Mouse (Mus musculus): Measurements from ENCODE around the gene Hmg20a. TPM values are rescaled to one million over a fixed set of nuclear protein-coding genes. Genes with fewer than 3 reads are reported as not detected.

The Hmg20a gene
- total RNA-seq, 2 experiments from 2014 or later, result 6.7 to 9.4 TPM

DNA sequence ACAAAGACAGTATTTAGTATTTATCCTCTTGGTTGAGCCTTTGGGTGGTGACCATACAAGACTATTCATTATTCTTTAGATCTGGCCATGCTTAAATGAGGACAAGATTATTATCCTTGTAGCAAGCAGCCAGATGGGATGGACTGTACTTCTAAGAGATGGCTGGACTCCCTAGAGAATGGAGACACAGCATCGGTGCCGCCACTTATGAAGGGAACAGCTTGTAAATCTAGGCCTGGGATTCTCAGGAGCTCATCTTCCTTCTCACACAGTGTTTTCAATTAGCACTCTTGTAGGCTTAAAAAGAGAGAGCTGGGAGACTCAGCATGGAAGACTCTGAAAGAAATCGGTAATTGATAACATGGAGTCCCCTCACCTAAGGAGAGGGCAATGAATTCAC is 74.0 kb downstream of the Hmg20a start:
- ATAC-seq (replicated peaks; ENCODE audit: low FRiP score, poor library complexity, severe bottlenecking), result no peak

DNA sequence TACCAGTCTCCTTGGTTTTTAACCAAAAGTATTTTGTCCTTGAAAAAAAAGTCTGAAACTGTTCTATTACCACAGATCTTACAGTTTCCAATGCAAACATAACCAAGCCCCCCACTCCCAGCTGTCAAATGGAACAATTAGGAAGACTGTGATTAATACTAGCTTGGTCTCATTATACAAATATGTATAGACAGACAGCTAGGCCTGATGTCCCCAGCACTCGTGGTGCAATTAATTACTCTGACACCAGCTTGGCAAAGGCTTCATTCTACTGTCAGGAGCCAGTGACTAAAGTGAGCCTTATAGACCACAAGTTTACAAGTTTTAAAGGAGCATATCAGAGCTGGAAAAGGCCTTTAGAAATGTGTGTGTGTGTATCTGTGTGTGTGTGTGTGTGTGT is 74.5 kb downstream of the Hmg20a start:
- ATAC-seq (replicated peaks; ENCODE audit: low FRiP score, poor library complexity, severe bottlenecking), result no peak

DNA sequence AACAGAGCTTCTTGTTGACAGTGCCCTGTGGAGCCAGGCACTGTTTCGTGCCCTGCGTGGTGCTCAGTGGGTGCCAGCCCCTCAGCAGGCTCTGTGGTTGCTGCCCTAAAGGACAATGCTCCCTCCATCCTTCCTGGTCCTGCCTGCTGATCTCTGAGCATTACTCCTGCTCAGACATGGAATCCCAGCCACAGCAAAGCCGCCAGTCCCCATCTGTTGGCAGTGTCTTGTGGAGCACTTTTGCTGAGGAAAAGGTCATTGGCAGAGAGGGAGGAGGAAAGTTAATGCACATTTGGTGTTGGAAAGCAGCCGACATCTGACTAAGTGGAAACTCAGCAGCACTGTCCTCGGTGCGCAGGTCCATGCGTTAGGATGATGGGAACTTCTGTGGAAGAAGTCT is 76.7 kb downstream of the Hmg20a start:
- ATAC-seq (replicated peaks; ENCODE audit: low FRiP score, poor library complexity, severe bottlenecking), result no peak

DNA sequence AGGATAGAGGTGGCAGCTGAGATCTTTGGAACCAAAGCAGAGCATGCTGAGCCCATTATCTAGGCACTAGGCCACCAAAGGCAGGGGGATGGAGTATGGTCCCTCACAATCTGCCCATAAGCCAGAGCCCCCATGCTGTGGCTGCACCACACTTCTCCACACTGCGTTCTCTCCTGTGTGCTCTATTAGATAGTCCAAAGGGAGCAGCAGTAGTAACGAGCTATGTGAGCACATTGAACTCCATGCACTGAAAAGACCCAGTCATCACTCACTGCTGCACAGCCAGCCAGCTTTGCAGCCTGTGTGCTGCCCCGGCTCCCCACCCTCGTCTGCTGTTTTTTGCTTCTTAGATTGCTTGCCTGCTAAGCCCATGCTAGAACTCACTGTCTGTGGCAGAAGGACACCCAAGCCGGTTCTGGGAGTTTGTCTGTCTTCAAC is 77.4 kb downstream of the Hmg20a start:
- no peak for ATAC-seq (replicated peaks; ENCODE audit: low FRiP score, poor library complexity, severe bottlenecking)

DNA sequence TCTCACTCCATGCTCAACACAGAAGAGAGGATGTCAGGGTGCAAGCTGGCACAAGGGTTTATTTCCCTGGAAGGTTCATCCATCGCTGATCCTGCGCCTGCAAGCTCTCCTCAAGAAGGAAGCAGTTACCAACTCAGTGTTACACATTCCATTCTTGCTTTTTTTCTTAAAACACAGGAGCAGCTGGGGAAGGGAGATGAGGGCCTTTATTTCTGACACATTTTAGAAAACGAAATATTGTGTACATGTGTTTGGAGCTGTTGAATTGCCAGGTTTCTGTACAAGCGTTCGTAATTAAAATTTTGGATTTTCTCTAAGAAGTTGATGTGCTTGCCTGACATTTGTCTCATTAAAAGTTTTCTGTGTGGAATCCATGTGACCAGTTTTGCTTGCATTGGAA is 78.2 kb downstream of the Hmg20a start:
- ATAC-seq (replicated peaks; ENCODE audit: low FRiP score, poor library complexity, severe bottlenecking), result no peak

DNA sequence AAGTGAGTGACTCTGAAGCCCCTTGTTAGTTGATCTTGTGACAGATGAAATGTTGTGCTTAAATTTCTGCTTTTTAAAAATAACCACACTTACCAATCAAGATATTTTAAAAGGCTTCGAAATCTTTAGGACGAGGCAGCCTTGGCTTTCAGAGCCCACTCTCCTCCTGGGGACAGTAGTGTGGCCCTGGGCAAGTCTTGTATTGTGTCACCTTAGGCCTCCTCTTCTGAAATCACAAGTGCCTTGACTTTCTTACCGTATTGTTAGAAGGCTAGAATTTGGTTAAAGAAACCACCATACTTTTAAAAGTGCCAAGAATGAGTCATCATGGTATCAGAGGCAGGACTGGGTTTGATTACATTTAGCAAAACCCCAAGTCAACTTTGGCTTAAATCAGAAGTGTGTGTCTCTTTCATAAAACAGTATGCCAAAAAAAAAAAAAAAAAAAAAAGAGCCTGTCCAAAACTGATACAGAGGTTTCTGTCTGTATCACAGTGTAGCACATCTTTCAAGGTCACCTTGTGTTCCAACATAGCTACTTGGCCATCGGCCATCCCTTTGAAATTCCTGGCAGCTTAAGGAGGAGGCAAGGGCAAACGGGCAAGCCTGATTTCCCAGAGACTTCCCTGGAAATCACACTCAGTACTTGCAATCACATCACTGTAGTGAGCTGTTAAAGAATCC is 78.9 kb downstream of the Hmg20a start:
- ATAC-seq (replicated peaks; ENCODE audit: low FRiP score, poor library complexity, severe bottlenecking), result no peak

DNA sequence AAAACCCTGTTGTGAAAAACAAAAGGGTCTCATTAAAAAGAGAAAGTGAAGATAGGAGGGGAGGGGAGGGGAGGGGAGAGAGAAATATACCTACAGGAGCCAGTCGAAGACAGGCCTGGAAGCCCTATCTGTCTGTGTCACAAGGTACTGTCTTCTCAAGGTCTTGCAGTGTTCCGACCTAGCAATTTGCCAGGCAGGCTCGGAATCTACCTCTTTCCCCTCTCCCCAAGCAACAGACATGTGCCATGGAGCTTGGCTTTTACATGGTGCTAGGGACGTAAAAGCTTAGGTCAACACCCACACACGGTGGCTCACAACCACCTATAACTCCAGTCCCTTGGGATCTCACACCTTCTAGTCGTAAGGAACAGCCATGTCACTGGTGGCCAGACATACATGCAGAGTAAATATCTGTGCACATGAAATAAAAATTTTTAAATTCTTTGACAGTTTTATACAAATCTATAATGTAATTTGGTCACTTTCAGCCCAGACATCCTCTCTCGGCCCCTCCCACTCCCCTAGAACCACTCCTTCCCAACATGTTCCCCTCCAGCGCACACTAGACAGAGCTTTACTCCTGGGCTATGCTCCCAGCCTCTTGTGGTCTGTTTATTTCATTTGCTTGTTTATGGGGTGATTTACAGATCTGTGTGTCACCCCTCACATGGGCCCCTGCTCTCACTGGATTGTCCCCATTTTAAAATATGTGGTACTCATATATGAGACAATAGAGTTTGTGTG is 81.1 kb downstream of the Hmg20a start:
- ATAC-seq (replicated peaks; ENCODE audit: low FRiP score, poor library complexity, severe bottlenecking), result no peak

DNA sequence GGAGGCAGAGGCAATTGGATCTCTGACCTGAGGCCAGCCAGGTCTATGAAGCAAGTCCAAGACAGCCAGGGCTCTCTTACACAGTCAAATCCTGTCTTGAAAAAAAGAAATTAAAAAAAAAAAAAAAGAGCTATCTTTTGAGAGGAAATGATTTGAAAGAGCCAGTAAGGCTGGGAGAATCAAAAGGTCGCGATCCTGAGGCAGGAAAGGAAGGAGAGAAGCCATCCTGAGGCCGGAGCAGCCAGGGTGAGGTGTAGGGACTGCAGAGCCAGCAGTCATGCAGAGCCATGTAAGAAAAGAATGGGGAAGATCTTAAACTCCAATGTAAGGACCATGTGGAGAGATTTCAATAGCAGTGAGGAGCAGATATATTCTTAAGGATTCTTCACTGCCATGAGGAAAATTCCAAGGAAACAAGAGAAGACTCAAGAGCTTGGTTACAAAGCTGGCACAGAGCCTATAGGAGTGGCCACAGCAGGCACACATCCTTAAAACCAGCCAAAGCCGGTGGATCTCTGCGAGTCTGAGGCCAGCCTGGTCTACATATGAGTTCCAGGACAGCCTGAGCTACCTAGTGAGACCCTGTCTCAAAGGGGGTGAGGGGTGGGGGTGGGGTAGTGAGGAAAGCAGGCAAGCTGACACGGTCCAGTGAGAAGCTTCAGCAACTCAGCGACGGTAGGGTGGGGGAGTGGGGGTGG is 82.6 kb downstream of the Hmg20a start:
- no peak for ATAC-seq (replicated peaks; ENCODE audit: low FRiP score, poor library complexity, severe bottlenecking)

DNA sequence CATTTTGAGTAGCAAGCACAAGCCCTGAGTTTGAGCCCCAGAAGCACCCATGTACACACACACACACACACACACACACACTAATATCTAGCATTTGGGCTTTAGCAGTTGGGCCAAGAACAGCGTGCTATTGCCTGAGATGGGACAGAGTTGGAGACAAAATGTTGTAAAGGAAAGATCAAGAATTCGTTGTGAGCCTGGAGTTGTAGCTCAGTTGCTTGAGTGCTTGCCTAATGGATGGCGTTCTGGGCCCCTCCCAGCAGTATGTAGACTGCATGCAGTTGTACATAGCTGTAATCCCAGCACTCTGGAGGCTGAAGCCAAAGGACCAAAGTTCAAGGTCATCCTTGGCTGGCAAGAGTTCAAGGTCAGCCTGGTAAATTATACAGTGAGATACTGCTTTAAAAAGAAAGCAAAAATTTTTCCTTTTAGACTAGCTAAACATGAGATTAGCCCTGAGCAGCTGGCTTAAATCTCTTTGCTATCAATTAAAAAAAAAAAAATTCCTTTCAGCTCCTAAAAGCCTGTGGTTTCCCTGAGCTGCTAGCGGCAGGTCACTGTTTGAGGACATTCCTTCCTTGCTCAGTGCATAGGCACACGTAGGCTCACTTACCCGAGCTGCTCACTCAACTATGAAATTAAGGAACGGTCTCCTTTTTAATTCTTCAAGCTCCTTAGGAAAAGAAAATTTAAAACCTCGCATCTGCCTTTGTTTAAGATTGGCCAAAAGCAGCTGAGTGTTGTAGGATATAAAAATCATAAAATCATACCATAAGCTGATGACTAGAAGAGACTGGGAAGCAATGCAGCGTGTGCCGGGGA is 83.5 kb downstream of the Hmg20a start:
- ATAC-seq (replicated peaks; ENCODE audit: low FRiP score, poor library complexity, severe bottlenecking), result no peak

DNA sequence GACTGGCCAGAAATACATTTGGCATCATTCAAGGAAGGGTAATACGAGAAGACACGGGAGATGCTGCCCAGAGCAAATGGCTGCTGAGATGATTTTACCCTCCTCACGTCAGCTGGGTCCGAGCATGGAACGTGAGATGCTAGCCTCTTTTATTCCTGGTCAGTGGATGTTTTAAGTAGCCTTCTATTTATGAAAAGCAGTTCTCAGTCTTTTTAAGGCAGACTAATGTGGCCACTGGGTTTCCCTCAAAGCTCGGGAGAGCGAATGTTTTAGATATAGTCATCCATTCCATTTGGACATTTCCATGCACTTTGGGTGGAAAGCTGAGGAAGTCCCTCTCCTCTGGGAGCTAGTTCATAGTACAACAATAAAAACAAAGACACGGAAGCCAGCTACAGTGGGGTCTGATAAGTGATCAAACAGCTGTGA is 84.1 kb downstream of the Hmg20a start:
- no peak for ATAC-seq (replicated peaks; ENCODE audit: low FRiP score, poor library complexity, severe bottlenecking)

DNA sequence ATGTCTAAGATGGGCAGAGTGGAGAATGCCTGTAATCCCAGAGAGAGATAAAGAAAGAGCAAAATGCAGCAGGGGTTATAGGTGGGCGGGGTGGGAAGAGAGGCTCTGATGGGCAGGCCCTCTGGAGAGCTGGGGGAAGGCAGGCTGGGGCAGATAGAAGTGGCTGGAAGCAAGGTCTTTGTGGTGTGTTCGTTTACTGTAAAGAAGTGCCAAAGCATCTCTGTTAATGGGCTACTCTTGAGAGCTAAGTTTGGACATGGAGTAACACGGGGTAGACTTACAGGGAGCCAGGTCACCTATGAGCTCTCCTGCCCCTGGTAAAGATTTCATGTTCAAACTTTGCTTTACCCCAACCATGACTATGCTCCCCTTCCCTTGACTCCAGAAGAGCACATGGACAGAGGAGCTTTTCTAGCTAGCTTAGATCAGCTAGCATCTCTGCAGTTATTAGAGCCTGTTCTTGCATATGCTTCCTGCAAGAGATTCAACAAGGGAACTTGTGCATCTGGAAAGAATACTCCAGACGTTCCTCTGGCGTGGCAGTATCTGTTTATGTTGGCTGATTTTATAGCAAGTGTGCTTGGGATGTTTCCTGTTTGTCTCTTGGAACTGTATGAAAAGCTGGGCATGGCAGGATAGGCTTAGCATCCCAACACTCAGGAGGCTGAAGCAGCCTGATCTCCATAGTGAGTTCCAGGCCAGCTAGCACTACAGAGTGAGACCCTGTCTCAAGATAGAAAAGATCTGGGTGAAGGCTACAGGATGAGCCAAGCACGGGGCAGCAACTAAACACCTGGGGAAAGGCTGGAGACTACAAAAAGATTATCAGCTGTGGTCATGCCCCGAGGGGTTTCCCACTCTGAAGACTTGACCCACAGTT is 85.5 kb downstream of the Hmg20a start:
- ATAC-seq (replicated peaks; ENCODE audit: low FRiP score, poor library complexity, severe bottlenecking), result no peak

DNA sequence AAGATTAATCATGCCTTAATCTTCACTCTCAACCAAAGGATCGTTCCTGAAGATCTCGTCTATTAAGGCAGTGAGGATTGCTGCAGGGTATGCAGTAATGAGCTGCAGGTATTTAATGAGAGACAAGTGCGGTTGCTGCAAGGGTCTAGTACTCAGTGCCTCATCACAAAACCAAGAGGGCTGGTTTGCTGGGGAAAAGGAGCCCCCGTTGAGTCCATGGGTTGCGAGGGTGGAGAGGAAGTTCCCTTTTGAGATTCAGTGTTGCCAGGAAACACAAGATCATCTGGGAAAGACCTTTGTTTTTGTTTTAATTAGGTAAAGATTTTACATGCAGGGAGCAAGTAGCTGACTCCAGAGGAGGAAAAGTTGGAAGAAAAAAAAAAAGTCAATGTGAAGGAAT is 86.1 kb downstream of the Hmg20a start:
- ATAC-seq (replicated peaks; ENCODE audit: low FRiP score, poor library complexity, severe bottlenecking), result no peak

DNA sequence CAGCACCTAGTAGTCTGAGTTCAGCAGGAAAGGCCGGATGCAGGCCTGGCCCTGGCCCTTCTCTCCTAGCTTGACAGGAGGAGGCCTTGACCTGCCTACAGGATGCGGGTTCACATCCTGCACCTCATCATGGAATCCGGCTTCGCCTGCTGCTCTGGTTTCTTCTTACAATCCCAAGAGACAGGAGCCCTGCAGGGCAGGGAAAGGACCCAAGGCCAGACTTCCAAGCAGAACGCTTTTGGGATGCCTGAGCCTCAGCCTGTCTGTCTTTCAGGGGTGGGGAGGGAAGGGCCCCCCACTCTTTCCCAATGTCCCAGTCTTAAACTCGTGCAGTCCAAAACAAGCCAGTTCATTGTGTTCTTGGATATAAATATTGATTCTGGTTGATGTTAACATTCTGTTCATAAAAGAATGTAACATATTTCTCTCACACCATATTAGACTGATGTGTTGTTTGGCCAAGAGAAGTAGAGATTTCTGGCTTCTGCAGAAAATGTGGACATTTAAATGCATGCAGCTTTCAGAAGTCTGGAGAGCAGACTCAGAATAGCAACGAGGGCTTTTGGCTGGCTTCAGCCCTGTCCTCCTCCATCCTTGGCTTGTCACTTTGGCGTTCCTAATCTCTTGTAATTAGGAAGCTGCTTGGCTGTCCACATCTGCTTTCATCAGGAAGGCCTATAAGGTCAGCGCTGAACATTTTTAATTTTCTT is 86.8 kb downstream of the Hmg20a start:
- ATAC-seq (replicated peaks; ENCODE audit: low FRiP score, poor library complexity, severe bottlenecking), result no peak

DNA sequence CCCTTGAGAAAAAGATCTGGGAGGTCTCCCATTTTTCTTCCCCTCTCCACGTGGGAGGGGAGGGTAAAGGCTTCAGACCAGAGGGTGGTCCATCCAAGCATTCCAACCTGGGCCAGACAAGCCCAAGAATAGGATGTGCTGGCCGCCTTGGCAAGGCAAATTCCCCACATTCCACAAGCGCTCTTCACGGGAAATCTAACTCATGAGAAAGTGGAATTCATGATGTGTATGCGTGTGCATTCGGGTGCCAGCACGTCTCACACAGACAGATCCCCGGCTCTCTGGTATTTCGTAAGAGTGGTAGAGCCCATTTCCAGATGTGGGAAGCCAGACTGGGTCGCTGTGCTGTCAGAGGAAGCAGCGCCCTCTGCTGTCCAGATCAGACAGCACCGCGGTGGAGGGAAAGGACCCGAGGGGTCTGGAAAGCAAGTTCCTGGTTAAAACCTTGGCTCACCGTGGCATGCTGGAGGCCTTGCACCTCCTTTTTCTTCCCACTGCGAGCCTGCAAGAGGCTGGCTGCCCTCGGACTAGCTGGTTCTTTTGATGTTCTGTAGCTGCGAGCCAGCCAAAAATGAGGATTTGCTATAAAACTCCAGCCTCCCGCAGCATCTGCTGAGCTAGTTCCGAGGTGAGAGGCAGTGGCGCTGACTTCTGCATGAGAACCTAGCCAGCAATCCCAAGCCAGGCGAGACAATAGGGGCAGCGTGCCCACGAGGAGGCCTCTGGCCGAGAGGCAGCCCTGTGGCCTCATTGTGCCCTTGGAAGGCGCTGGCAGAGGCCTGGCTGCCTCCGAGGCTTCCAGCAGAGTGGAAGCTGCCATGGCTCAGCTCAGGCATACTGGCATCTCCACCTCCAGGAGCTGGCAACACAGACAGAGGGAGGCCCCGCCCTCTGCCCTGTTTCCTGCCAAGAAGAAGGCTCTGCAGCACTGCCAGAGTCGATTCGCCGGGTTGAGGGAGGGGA is 87.7 kb downstream of the Hmg20a start:
- ATAC-seq (replicated peaks; ENCODE audit: low FRiP score, poor library complexity, severe bottlenecking), result peak; percentile 73

DNA sequence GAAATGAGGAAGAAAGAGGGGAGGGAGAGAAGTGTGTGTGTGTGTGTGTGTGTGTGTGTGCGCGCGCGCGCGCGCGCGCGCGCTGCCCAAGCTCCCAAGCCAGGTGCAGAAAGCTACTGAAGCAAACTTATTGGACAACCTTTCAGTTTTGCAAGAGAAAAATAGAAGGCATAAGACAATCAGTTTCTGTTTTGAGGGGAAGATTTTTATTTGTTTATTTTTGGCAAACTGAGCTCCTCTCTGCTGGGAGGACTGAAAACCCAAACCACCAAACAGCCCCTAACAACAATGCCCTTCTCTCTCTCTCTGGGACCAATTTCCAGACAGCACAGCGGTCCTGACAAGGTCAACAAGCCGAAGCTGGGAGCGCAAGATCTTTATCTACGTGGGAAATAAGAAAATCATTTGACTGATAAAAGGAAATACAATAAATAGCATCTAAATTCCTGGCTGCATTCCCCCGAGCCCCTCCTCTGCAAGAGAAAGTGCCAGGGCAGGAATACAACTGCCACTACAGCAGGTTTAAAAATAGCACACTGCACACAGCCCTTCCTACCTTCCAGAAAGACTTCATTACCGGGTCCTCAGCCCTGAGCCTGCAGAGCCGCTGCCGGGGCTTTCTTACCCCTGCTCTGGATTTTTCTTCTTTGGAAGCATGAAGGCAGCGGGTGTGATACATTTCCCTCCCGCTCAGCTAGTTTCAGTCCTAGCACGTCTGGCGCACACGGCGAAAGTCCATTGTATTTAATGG is 88.7 kb downstream of the Hmg20a start:
- ATAC-seq (replicated peaks; ENCODE audit: low FRiP score, poor library complexity, severe bottlenecking), result no peak

DNA sequence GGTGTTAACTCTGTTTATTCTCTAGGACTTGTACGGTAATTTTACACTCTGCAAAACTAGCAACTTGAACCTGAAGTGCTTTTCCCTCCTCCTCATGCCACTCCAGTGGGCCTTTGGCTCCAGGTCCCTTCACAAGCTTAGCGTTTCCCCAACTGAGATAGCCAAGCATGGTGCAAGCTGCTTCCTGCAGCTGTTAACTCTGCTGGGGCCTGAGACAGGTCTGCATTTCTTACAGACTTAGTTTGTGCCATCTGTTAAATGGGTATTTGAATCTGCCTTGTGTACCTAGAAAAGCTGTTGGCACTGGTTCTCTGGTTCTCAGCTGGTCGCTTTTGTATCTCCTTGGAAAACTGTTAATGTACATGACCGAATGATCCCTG is 89.3 kb downstream of the Hmg20a start:
- no peak for ATAC-seq (replicated peaks; ENCODE audit: low FRiP score, poor library complexity, severe bottlenecking)

Measured in erythroblast, adult 5-6 weeks (primary cell).